Mouse (Mus musculus): ENCODE data around the gene Ezh1. TPM values are rescaled to one million over a fixed set of nuclear protein-coding genes. Genes with fewer than 3 reads are reported as not detected.
"Not testable (repeated sequence)": the region's sequence is repeated elsewhere in the genome, so short reads cannot be mapped to it uniquely, and the experiment has no call there.

The Ezh1 gene
- total RNA-seq, 2 experiments from 2014 or later, result 29.5 to 35.6 TPM

GRCm38 (mm10) chr11:101170354-101170810 is 55.9 kb downstream of the Ezh1 start, which contains the start of gene Cntnap1:
Cntnap1 (plus strand) TSS chr11:101170523.
- DNase-seq (ENCODE audit: low spot score in 2 of 2), result peak; percentile 57 to 60

DNA sequence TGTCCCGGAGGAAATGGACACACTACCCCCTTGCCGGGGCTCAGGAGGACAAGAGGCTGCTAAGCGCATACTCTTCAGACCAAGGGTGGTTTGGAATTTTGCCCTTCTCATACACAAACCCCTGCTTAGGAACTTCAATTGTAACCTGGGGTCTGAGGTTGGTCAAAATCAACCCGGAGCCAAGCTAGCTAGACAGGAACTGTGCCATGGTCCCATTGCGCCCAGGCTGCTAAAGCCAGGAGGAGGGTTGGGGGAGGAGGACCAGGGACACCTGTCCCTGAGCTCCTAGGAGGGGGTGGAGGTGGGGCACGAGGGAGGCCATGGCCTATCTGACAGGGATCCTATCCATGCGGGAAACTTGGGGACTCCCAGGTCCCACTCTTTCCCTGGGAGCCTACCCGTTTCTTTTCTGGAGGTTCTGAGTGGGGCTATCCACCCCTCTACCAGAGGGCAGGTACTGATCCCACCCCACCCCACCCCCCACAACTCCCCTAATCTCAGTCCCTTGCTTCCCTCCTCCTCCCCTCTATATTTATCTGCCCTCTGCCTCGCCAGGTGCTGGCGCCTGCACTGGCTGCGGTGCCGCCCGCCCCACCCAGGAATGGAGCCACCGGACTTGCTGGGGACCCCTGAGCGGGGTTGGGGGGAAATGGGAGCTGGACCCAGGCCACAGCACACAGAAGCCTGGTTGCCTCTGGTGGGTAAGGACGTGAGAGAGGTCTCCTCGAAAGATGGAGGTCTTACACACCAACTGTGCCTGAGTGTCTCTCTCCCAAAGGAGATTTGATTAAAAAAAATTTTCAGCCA is 56.8 kb downstream of the Ezh1 start:
- DNase-seq (ENCODE audit: low spot score in 2 of 2), result no peak

DNA sequence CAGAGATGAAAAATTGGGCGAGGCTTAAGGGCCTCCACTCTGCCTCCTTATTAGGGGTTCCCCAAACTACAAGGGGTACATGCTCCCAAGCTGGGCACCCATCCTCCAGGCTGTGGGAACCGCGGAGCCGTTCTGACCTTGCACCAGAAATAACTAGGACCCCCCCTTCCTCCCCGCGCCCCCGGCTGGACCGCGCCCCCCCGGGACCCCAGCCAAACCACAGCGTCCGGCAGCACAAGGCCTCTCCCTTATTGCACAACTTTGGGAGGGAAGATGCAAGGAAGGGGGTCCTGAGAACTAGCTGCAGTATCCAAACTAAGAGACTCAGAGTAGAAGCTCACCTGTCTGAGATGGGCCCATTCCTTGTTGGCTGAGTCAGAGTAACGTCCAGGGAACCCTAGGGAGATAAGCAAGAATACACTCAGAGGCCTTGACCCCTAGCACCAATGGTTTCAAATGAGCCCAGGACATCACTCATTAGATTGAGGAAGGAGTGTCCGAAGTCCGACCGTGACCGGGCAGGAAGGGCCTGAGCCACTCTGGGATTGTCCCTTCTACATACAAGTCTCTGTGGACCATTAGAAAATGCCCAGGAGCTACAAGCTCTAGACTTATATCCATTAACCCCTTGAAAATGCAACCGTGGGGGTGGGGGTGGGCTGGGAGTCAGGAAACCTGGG is 57.8 kb downstream of the Ezh1 start:
- DNase-seq (ENCODE audit: low spot score in 2 of 2), result no peak

DNA sequence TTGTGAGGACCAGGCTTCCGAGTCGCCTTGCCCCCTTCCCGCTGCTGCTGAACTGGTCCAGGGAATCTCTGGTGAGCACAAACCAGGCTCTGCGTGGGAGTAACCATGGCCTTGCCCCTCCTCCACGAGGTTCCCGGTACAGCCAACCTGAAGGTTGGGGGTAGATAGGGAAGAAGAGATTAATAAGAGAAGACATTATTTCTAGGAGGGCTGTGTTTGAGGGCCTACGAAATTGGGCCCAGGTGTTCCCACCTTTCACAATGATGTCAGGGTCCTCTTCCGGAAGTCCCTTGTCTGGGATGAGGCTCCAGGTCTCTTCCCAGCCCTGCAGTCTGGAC is 58.3 kb downstream of the Ezh1 start:
- no peak for DNase-seq (ENCODE audit: low spot score in 2 of 2)

GRCm38 (mm10) chr11:101167211-101167962 is 58.9 kb downstream of the Ezh1 start:
- DNase-seq (ENCODE audit: low spot score in 2 of 2), result no peak

DNA sequence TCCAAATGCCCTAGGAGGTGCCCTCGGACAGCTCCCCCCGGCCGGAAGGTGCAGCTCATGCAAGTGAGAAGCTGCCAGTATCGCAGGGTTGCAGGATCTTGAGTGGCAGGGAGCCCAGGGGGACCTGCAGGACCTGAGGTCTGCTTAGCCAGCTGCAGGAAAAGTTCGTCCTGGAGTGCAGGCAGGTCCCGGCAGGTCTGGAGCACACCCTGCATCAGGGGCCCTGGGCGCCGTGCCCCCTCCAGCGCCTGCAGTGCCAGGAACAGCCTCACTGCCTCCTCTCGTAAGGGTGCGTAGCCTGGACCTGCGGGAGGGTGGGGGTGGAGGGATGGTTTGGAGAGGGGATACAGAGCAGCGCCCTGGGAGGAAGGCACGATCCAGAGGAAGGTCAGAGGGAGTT is 59.9 kb downstream of the Ezh1 start:
- no peak for DNase-seq (ENCODE audit: low spot score in 2 of 2)

DNA sequence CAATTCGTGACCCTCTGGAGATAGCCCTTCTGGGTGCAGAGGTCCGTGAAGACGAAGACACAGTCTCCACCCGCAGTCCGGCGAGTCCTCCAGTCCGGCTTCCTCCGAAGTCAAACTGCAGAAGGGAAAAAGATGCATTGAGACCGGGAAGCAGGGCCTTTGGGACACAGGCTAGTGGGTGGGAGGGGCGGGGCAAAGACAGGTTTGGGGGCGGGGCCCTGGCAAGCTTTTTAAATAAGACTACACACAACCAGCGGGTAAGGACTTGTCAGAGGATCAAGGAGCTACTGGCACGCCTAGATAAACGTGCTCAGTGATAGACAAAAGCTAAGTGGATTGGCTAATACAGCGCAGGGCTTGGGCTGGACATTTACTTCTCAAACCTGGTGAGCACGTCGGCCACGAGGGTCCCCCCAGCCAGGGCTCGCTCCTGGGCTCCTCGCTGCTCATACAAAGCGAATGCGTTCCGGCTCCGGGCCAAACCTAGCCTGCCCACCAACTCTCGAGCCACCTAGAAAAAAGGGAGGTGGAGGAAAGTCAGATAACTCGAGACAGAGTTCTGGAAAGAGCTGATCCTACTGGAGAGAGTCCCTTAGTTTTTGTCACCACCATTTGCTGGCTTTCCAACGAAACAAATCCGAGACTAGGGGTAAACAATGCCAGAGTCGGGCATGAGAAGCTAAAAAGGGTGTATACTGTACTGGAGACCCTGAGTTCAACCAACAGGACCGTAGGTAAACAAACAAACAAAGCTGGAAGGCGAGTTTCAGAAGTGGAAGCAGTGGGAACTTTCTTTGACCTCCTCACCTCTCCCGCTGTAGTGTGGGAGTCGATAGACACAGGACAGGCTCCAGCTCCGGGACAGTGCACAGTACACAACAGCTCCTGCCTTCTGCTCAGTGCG is 61.3 kb downstream of the Ezh1 start:
- no peak for DNase-seq (ENCODE audit: low spot score in 2 of 2)

DNA sequence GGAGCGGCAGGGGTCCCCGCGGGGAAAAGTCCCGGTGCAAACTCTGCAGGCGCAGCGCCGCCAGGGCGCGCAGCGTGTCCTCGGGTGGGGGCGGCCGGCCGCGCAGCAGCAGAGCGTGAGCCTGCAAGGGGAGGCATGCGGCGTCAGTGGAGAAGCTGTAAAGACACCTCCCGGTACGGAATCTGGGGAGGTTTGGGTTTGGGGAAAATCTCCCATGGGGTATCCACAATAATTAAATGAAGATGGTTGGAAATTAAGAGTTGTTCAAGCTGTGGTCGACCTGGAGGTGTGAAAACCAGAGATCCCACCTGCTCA is 62.0 kb downstream of the Ezh1 start:
- no peak for DNase-seq (ENCODE audit: low spot score in 2 of 2)

DNA sequence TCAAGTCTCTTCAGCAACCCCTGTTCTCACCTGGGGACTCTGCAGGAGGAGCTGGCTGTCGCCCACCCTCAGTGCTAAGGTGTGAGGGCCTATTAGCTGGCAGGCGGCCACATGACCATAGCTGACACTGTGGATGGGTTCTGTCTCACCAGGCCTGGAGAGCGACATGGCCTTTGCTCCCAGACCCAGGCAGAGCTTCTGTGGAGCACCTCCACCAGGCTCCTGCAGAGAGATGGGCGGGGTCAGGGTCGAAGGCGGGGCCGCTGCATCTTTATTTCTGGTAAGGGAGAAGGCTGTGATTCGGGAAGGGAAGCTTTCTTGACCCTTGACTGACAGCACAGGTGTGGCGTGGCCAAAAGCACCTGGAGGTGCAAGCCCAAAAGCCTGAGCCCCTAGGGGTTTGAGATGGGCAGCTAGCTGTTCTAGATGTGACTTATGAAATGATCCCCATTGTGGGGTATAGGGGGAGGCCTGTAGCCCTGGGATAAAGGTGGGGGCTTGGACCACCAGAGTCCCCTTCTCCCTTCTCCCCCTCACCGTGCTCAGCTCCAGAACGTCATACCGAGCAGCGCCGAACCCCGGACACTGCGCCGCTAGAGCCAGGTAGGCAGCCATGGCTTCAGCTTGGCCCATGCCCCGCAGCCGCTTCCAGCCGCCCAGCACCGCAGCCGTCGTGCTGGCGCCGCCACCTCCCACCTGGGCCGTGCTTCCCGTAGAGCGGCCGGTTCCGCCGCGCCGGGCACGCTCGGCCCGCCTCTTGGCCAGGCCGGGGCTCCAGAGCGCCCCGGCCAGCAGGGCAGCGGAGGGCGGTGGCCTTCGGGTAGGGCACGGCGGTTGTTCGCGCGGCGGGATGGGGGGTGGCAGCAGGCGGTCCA is 62.5 kb downstream of the Ezh1 start:
- no peak for DNase-seq (ENCODE audit: low spot score in 2 of 2)

DNA sequence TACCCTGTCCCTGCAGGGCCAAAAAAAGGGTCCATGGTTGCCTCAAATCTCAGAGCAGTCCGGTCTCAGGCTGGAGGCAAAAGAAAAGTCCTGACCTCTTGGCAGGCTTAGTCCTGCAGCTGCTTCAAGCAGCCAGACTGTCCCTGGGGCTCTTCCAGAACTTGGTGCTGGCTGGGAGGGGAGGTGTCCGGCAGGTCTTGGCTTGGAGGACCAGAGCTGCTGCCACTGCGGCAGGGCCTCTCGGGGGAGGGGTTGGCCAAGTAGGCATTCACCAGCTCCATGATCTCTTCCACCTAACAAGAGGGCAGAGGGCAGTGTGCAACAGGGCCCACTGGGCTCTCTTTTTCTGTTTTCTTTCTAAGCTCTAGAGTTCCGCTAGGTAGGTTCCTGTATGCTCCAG is 63.5 kb downstream of the Ezh1 start:
- no peak for DNase-seq (ENCODE audit: low spot score in 2 of 2)

DNA sequence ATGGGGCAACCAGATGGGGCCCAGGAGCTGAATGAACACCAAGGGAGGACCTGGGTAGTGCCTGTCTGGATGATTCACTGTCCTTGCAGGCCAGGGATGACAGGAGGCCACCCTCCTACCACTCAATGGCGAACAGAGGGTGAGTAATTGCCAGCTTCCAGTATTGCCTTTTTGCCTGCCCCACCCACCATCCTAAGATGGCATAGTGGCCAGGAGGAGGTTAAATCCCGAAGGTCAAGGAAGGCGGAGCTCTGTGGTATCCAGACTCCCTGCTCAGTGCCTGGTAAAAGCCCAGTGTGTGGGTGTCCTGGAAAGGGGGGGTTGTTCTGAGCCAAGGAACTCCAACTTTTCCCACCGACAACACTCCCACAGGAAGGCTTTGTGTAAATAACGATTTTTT is 64.0 kb downstream of the Ezh1 start:
- DNase-seq (ENCODE audit: low spot score in 2 of 2), result peak in 1 of 2 experiments; percentile 25

DNA sequence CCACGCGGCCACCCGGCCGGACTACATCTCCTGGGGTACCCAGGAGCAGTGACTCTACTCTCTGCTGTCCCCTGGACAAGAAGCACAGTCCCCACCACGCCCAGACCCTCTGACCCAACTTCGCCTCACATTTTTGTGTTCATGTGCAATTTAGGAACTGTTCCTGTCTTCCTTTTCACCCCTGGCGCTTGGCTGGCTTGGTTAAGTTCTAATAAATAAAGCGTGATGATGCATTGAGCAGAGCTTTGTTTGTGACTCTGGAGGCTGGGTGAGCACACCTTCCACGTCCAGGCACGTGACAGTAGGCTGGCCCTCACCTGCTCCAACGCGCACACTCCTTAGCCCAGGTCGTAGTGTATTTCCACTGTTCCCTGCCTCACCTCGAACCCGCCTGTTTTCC is 64.7 kb downstream of the Ezh1 start:
- no peak for DNase-seq (ENCODE audit: low spot score in 2 of 2)

- not testable (repeated sequence) for DNase-seq (ENCODE audit: low spot score in 2 of 2)
Measured at GRCm38 (mm10) chr11:101160981-101161505, 65.2 kb downstream of the Ezh1 start.

DNA sequence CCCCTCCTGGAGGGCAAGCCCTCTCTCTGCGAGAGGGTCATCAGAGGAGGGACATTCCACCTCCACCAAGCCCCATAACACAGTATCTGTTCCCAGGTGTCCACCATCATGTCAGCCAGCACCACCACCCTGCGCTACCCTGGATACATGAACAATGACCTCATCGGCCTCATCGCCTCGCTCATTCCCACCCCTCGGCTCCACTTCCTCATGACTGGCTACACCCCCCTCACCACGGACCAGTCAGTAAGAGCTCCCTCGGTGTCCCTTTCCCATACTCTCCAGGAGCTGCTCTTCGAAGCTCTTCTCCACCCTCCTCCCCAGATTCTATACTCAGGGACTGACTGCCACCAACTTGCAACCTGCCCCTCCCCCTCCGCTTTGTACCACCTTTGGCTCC is 66.1 kb downstream of the Ezh1 start:
- not testable (repeated sequence) for DNase-seq (ENCODE audit: low spot score in 2 of 2)

- DNase-seq (ENCODE audit: low spot score in 2 of 2), result peak; percentile 46 to 49
Measured at GRCm38 (mm10) chr11:101155728-101156371, 70.4 kb downstream of the Ezh1 start, which contains the start of gene Tubg2. Tubg2 (plus strand) TSS chr11:101155907.

- DNase-seq (ENCODE audit: low spot score in 2 of 2), result no peak
Measured at GRCm38 (mm10) chr11:101155151-101155550, 71.1 kb downstream of the Ezh1 start.

DNA sequence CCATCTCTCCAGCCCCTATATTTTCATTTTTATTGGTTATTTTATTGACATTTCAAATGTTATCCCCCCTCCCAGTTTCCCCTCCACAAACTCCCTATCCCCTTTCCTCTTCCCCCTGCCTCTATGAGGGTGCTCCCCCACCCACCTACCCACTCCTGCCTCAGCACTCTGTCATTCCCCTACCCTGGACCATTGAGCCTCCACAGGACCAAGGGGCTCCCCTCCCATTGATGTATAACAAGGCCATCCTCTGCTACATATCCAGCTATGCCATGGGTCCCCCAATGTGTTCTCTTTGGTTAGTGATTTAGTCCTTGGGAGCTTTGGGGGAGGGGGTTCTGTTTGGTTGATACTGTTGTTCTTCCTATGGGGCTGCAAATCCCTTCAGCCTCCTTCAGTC is 71.6 kb downstream of the Ezh1 start:
- DNase-seq (ENCODE audit: low spot score in 2 of 2), result no peak

- no peak for DNase-seq (ENCODE audit: low spot score in 2 of 2)
Measured at GRCm38 (mm10) chr11:101152825-101153224, 73.4 kb downstream of the Ezh1 start.

DNA sequence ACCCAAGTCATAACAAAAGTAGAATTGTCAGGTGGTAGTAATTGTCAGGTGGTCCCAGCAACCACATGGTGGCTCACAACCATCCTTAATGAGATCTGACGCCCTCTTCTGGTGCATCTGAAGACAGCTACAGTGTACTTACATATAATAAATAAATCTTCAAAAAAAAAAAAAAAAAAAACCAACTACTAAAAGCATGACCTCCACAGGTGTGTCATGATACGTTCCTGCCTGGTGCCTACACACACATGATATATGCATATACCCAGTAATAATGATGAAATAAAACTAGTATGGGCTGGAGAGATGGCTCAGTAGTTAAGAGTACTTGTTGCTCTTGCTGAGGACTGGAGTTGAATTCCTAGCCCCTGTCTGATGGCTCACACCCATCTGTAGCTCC is 75.2 kb downstream of the Ezh1 start:
- DNase-seq (ENCODE audit: low spot score in 2 of 2), result no peak
